Mouse (Mus musculus): ENCODE measurements around the gene Mtmr11.
"Not testable (repeated sequence)": the region's sequence is repeated elsewhere in the genome, so short reads cannot be mapped to it uniquely, and the experiment has no call there.

Mtmr11 gene

GRCm38 (mm10) chr3:96219191-96219641 is 57.4 kb downstream of the Mtmr11 start:
- DNase-seq = peak; percentile 37

GRCm38 (mm10) chr3:96219661-96220130 is 57.9 kb downstream of the Mtmr11 start, which contains the start of the genes Bola1 and Hist2h2ab:
TSS of gene Bola1 (minus strand) at chr3:96219709.
TSS of gene Hist2h2ab (plus strand) at chr3:96219865.
- DNase-seq = peak; percentile 83

GRCm38 (mm10) chr3:96220131-96220764 is 58.4 kb downstream of the Mtmr11 start:
- DNase-seq = not testable (repeated sequence)

GRCm38 (mm10) chr3:96220765-96221639 is 59.2 kb downstream of the Mtmr11 start, which contains the start of the genes Hist2h2ac and Hist2h2be:
TSS of gene Hist2h2ac (minus strand) at chr3:96220880.
TSS of gene Hist2h2be (plus strand) at chr3:96221119.
- DNase-seq = peak; percentile 93
